Mouse (Mus musculus) R1 (cell line): ENCODE data around the gene Nvl.
A peak's percentile ranks its signal among the peaks of the same experiment; 100 is the strongest.

Experiments
- DNase-seq: peaks from one replicate; pipeline ENCODE4 v3.0.0-alpha.2; 2018; ENCODE audit warnings: low read depth, low spot score

The Nvl gene

GRCm38 (mm10) chr1:181069671-181070070 lies 74.3 kb downstream of the Nvl start:
- DNase-seq, result no peak

GRCm38 (mm10) chr1:181068344-181068743 lies 75.7 kb downstream of the Nvl start:
- DNase-seq, result no peak

- no peak for DNase-seq
Measured at GRCm38 (mm10) chr1:181064648-181065047, 79.4 kb downstream of the Nvl start.

- no peak for DNase-seq
Measured at GRCm38 (mm10) chr1:181063991-181064390, 80.0 kb downstream of the Nvl start.

GRCm38 (mm10) chr1:181061784-181062485 lies 82.1 kb downstream of the Nvl start:
- no peak for DNase-seq

GRCm38 (mm10) chr1:181052898-181053297 lies 91.1 kb downstream of the Nvl start:
- no peak for DNase-seq

- no peak for DNase-seq
Measured at GRCm38 (mm10) chr1:181050937-181051336, 93.1 kb downstream of the Nvl start, which contains the start of gene 9130409I23Rik. Gene 9130409I23Rik, plus strand, starts transcription at chr1:181051237.

- peak; percentile 23 for DNase-seq
Measured at GRCm38 (mm10) chr1:181049328-181049842, 94.6 kb downstream of the Nvl start.

GRCm38 (mm10) chr1:181047520-181047919 lies 96.5 kb downstream of the Nvl start:
- DNase-seq, result no peak

GRCm38 (mm10) chr1:181039652-181040051 lies 104.4 kb downstream of the Nvl start:
- peak; percentile 80 for DNase-seq

GRCm38 (mm10) chr1:181037623-181038022 lies 106.4 kb downstream of the Nvl start:
- DNase-seq, result no peak
